Mouse (Mus musculus): ENCODE data around the gene Atp10a. TPM values are rescaled to one million over a fixed set of nuclear protein-coding genes. Genes with fewer than 3 reads are reported as not detected.

Gene Atp10a
- polyA plus RNA-seq, 1 experiment: 1.9 TPM

GRCm38 (mm10) chr7:58661076-58661475 lies 5.1 kb downstream of the Atp10a start:
- 84% methylated on average over 7 of the region's 7 CpGs for WGBS
- TF ChIP-seq CTCF (IDR thresholded peaks at IDR 0.05; ENCODE audit: extremely low read depth, insufficient read length, insufficient replicate concordance, low read depth, low read length): no peak
- no peak for TF ChIP-seq POLR2A (IDR thresholded peaks at IDR 0.05; ENCODE audit: low read depth, low read length)
- H3K4me3 ChIP-seq (ENCODE audit: low read depth, low read length): no peak overlapping the region
- no peaks in the 10 kb centered on the region for H3K36me3 ChIP-seq (ENCODE audit: control insufficient read depth, insufficient read depth, low read length)
- no peaks in the 10 kb centered on the region for H3K27me3 ChIP-seq (ENCODE audit: control insufficient read depth, insufficient read depth, low read length)
- no peak overlapping the region for H3K27ac ChIP-seq (ENCODE audit: insufficient read depth, low read depth, low read length)
- H3K4me1 ChIP-seq (ENCODE audit: control insufficient read depth, insufficient read depth, insufficient read length, low read length): no peaks in the 10 kb centered on the region

GRCm38 (mm10) chr7:58668617-58669016 lies 12.7 kb downstream of the Atp10a start:
- 82% methylated on average over 1 of the region's 1 CpGs for WGBS
- H3K36me3 ChIP-seq (ENCODE audit: control insufficient read depth, insufficient read depth, low read length): no peaks in the 10 kb centered on the region
- H3K27me3 ChIP-seq (ENCODE audit: control insufficient read depth, insufficient read depth, low read length): no peaks in the 10 kb centered on the region
- no peak overlapping the region for H3K27ac ChIP-seq (ENCODE audit: insufficient read depth, low read depth, low read length)
- no peaks in the 10 kb centered on the region for H3K4me1 ChIP-seq (ENCODE audit: control insufficient read depth, insufficient read depth, insufficient read length, low read length)
- H3K4me3 ChIP-seq (ENCODE audit: low read depth, low read length): no peak overlapping the region
- no peak for TF ChIP-seq CTCF (IDR thresholded peaks at IDR 0.05; ENCODE audit: extremely low read depth, insufficient read length, insufficient replicate concordance, low read depth, low read length)
- no peak for TF ChIP-seq POLR2A (IDR thresholded peaks at IDR 0.05; ENCODE audit: low read depth, low read length)

GRCm38 (mm10) chr7:58676075-58676474 lies 20.1 kb downstream of the Atp10a start:
- TF ChIP-seq POLR2A (IDR thresholded peaks at IDR 0.05; ENCODE audit: low read depth, low read length) (no peak), CTCF (IDR thresholded peaks at IDR 0.05; ENCODE audit: extremely low read depth, insufficient read length, insufficient replicate concordance, low read depth, low read length) (no peak)
- H3K36me3 ChIP-seq (ENCODE audit: control insufficient read depth, insufficient read depth, low read length): no peaks in the 10 kb centered on the region

DNA sequence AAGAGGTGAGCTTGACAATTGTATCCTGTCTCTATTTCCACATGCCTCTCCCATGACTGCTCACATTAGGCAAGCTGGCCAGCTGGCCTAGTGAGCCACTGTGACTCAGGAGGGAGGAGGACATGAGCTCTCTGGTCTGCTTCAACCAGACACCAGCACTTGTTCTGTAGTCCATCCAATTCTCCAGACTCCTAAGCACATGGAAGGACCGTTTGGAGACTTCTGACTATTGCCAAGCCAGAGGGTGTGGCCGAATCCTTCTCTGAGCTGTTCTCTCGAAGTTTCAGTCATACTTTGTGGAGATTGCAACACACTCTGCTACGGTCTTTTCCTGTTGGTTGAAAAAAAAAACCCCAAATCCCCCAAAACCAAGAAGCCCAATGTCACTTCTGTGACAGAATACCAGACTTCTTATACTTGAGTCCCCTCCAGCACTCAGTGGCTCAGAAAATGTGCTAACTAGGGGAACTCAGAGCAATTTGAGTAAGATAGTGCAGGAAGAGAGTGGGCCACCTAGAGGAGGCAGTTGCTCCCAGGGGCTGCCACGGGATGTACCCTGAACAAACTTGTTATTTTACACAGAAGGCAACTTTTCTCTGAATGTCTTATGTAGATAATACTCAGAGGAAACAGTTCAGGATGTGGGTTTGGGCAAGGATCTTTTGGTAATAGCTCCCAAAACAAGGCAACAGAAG lies 21.3 kb downstream of the Atp10a start:
- Histone ChIP-seq H3K4me1 (ENCODE audit: control insufficient read depth, insufficient read depth, insufficient read length, low read length) (no peaks in the 10 kb centered on the region), H3K27me3 (ENCODE audit: control insufficient read depth, insufficient read depth, low read length) (no peaks in the 10 kb centered on the region), H3K4me3 (ENCODE audit: low read depth, low read length) (no peak overlapping the region), H3K27ac (ENCODE audit: insufficient read depth, low read depth, low read length) (peak overlapping the region; percentile 51), H3K36me3 (ENCODE audit: control insufficient read depth, insufficient read depth, low read length) (no peaks in the 10 kb centered on the region)
- TF ChIP-seq CTCF (IDR thresholded peaks at IDR 0.05; ENCODE audit: extremely low read depth, insufficient read length, insufficient replicate concordance, low read depth, low read length) (no peak), POLR2A (IDR thresholded peaks at IDR 0.05; ENCODE audit: low read depth, low read length) (no peak)
- 27% methylated on average over 5 of the region's 5 CpGs for WGBS

More at GRCm38 (mm10) chr7:58676075-58676474, 20.1 kb downstream of the Atp10a start:
- Histone ChIP-seq H3K4me1 (ENCODE audit: control insufficient read depth, insufficient read depth, insufficient read length, low read length) (no peaks in the 10 kb centered on the region), H3K27me3 (ENCODE audit: control insufficient read depth, insufficient read depth, low read length) (no peaks in the 10 kb centered on the region), H3K27ac (ENCODE audit: insufficient read depth, low read depth, low read length) (no peak overlapping the region), H3K4me3 (ENCODE audit: low read depth, low read length) (no peak overlapping the region)
- 76% methylated on average over 3 of the region's 3 CpGs for WGBS

- TF ChIP-seq POLR2A (IDR thresholded peaks at IDR 0.05; ENCODE audit: low read depth, low read length) (no peak), CTCF (IDR thresholded peaks at IDR 0.05; ENCODE audit: extremely low read depth, insufficient read length, insufficient replicate concordance, low read depth, low read length) (no peak)
- Histone ChIP-seq H3K4me1 (ENCODE audit: control insufficient read depth, insufficient read depth, insufficient read length, low read length) (no peaks in the 10 kb centered on the region), H3K4me3 (ENCODE audit: low read depth, low read length) (no peak overlapping the region), H3K27ac (ENCODE audit: insufficient read depth, low read depth, low read length) (no peak overlapping the region), H3K36me3 (ENCODE audit: control insufficient read depth, insufficient read depth, low read length) (no peaks in the 10 kb centered on the region), H3K27me3 (ENCODE audit: control insufficient read depth, insufficient read depth, low read length) (no peaks in the 10 kb centered on the region)
- WGBS: 69% methylated on average over 1 of the region's 1 CpGs
Observed at GRCm38 (mm10) chr7:58685967-58686366, 30.0 kb downstream of the Atp10a start.

- no peak overlapping the region for H3K4me3 ChIP-seq (ENCODE audit: low read depth, low read length)
- 57% methylated on average over 5 of the region's 5 CpGs for WGBS
- no peak overlapping the region for H3K27ac ChIP-seq (ENCODE audit: insufficient read depth, low read depth, low read length)
- H3K27me3 ChIP-seq (ENCODE audit: control insufficient read depth, insufficient read depth, low read length): no peaks in the 10 kb centered on the region
- TF ChIP-seq POLR2A (IDR thresholded peaks at IDR 0.05; ENCODE audit: low read depth, low read length): no peak
- no peak for TF ChIP-seq CTCF (IDR thresholded peaks at IDR 0.05; ENCODE audit: extremely low read depth, insufficient read length, insufficient replicate concordance, low read depth, low read length)
- no peaks in the 10 kb centered on the region for H3K4me1 ChIP-seq (ENCODE audit: control insufficient read depth, insufficient read depth, insufficient read length, low read length)
- H3K36me3 ChIP-seq (ENCODE audit: control insufficient read depth, insufficient read depth, low read length): no peaks in the 10 kb centered on the region
Observed at GRCm38 (mm10) chr7:58686573-58686972, 30.6 kb downstream of the Atp10a start.

GRCm38 (mm10) chr7:58686997-58687396 lies 31.0 kb downstream of the Atp10a start:
- no peak overlapping the region for H3K4me3 ChIP-seq (ENCODE audit: low read depth, low read length)
- H3K36me3 ChIP-seq (ENCODE audit: control insufficient read depth, insufficient read depth, low read length): no peaks in the 10 kb centered on the region
- no peaks in the 10 kb centered on the region for H3K27me3 ChIP-seq (ENCODE audit: control insufficient read depth, insufficient read depth, low read length)
- H3K4me1 ChIP-seq (ENCODE audit: control insufficient read depth, insufficient read depth, insufficient read length, low read length): no peaks in the 10 kb centered on the region
- TF ChIP-seq POLR2A (IDR thresholded peaks at IDR 0.05; ENCODE audit: low read depth, low read length) (no peak), CTCF (IDR thresholded peaks at IDR 0.05; ENCODE audit: extremely low read depth, insufficient read length, insufficient replicate concordance, low read depth, low read length) (no peak)
- no peak overlapping the region for H3K27ac ChIP-seq (ENCODE audit: insufficient read depth, low read depth, low read length)
- 86% methylated on average over 2 of the region's 2 CpGs for WGBS
